Mouse (Mus musculus) frontal cortex, postnatal 36 days (tissue): ENCODE results near the gene Gpr135.
"Not testable (repeated sequence)": the region's sequence is repeated elsewhere in the genome, so short reads cannot be mapped to it uniquely, and the experiment has no call there.

Experiments
- DNase-seq, 2 experiments: peaks; one replicate each; pipeline ENCODE4 v3.0.0; 2022; ENCODE audit warnings: low spot score in 2 of 2

The Gpr135 gene

DNA sequence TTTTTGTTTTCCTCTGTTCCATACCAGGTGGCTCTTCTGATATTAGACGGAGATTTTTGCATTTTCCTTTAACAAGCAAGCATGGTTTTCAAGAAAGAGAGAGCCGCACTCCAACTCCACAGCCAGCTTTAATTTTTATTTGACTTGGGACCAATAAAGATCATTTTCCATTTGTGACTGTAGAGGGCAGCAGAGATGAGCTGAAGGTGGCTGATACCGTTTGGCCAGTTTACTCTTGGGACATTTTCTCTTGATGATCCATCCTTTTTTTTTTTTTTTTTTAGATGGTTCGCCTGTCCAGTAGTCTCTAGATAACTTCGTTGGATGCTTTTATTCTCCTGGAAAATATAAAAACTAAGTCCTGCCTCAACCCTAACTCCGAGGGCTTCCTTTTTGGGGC is 17.6 kb downstream of the Gpr135 start:
- no peak for DNase-seq

DNA sequence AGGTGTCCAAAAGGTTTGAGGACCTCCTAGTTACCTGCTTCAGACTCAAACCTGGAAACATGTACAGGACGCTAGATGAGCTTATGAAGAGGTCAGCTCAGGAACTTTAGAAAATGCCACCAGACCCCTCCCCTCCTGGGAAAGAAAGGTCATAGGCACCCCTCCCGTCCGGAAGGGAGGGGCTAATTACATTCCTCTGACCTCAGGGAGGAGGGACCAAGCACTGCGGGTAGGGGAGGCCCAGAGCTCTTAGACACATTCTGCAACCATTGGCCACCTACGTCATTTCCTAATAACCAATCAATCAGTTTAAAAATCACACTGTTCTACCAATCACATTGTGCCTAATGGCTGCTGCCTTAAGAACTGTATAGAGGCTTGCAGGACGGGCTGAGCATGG is 18.4 kb downstream of the Gpr135 start:
- DNase-seq, result no peak

DNA sequence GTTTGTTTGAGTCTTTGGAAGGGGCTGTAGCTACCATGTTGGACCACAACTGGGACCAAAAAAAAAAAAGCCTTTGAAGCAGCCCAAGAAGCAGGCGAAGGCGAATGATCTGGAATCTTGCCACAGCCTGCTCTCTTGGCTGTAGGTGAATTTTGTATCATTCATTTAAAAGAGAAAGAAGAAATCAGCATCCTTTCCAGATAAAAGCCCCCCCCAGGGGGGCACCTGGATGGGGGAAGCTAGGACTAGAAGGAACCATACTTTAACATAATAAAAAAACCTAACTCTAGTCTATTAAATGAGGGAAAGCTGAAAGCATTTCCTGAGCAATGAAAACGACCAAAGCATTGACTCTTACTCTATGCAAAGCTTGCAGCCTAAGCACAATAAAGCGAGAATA is 20.1 kb downstream of the Gpr135 start:
- no peak for DNase-seq

DNA sequence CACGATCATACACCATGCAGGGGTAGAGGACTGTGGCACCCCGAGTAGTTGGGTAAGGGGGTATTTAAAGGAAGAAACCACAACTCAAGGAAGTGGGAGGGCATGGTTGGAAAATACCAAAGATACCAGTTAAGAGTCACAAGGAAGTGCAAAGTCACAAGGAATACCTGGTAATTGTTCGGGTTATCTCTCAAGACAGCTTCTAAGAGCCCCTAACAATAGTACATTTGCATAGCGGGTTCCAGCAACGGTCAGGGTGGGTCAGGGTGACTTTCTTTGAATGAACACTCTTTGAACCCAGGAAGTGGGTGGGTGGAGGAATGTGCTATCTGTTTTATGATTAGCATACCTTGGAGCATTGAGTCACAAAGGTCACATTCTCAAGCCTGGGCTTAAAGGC is 20.8 kb downstream of the Gpr135 start:
- DNase-seq, result not testable (repeated sequence)

DNA sequence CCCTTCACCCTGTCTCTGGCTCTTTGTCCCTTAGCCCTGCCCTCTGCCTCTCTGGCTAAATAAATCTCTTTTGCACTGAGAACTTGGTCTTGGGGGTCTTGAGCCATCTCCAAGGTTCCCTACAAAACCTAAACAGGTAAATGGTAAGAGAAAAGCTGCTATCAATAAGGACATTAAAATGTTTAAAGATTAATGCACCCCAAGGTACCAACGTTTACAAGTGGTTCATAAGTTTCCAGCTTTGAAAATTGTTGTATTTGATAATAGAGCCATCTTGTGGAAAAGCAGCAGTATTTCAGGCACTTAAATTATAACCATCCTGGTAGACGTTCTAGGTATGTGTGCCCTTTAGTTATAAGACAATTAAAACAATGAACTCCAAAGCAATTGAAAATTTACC is 23.4 kb downstream of the Gpr135 start:
- no peak for DNase-seq

DNA sequence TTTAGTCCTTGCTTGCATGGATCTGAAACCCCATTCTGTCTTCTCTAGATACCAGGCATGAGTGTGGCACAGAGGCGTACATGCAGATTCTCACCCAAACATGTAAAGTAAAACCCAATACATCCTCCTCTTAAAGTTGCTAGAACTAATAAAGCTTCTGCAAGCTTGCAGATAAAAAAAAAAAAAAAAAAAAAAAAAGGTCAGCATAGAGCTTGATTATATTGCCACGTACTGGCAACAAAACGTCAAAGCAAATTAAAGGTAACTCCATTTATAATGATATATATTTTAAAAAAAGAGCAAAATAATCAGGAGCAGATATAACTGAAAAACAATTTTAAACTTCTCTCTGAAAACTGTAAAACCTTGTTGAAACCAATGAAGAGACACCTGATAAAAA is 29.7 kb downstream of the Gpr135 start:
- DNase-seq, result no peak

DNA sequence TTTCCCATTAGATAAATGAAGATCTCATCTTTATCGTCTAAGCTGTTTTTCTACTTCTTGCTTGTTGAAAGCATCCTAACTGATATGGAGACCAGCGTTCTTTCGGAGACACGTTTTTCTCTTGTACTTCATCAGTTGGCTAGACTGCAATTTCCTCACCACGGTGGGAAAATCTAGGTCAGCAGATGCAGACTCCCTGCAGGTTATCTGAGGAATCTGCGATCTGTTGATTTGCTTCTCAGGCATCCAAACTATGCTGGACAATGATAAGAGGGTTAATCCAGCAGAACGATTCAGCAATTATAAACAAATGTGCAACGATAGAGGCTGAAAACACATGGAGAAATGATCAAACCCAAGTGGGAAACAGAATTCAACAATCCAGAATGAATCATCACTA is 31.4 kb downstream of the Gpr135 start:
- DNase-seq, result no peak

DNA sequence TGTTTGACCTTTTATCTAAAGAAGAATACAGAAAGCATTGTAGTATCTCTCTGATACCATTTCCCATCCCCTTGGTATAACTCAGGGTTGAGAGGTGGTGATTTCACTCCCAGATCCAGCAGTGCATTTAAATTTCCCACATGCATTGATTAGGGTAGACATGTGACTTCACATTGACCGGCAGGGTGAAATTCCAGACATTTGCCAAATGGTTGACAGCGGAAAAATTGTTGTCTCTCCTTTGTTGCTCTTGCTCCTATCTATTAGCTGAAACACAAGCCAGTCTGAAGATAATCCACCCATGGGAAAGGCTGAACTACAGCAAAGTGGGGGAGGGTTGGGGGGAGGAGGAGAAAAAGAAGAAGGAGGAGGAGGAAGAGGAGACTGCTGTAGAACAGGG is 32.1 kb downstream of the Gpr135 start:
- no peak for DNase-seq

DNA sequence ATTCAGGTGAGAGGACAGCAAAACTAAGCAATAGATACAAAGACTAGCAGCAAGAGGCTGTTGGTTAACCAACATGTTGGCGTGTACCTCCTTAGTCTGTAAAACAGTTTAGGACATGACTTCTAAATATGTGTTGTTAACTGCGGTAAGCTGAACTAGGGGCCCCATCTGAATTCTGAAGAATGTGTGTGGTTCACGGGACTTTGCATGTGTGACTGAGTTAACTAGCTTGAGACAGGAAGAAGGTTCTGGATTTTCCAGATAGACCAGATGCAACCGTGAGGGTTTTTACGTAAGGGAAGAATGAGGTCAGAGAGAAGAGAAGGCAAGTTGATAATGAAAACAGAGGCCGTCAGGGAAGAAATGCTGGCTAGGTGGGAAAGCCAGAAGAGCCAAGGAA is 33.9 kb downstream of the Gpr135 start:
- no peak for DNase-seq

DNA sequence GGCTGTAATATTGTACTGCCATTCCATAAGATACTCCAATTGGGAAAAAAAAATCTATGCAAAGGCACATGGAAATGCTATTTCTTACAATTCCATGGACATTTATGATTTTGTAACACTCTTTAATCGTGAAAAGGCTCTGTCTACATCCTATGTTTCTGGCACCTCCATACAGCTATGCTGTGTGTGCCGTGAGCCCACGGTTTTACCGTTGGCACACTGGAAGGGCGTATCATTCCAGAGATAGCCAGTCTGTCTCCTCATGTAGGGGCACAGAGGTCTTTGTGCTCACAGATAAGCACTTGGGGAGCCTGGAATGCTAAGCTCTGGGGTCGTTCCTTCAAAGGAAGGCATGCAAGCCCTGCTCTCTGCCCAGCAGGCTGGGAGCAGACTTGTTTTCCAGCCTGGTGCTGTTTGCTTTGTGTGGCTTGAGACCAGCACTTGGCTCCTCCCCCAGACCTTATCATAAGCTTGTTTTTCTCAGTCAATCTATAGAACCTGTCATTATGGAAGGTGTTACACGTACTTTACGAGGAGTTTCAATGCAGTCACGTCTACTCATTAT is 34.7 kb downstream of the Gpr135 start:
- no peak for DNase-seq

DNA sequence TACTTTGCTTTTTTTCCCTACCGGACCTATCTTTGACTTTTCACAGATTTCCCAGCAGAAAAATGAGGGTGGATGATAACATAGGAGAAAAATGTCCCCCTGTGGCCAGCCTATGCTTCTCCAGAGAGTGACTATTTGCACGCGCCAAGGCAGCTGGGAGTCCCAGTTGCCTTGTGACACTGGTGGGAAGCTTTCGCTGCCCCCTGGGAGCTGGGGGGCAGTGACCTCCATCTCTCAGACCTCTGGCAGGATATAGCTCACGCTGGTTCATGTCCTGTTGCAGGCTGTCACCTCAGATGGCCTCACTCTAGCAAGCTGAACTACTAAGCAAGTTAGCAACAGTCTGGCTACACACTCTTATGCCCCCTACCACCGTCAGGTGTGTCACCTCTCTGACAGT is 39.1 kb downstream of the Gpr135 start:
- no peak for DNase-seq

DNA sequence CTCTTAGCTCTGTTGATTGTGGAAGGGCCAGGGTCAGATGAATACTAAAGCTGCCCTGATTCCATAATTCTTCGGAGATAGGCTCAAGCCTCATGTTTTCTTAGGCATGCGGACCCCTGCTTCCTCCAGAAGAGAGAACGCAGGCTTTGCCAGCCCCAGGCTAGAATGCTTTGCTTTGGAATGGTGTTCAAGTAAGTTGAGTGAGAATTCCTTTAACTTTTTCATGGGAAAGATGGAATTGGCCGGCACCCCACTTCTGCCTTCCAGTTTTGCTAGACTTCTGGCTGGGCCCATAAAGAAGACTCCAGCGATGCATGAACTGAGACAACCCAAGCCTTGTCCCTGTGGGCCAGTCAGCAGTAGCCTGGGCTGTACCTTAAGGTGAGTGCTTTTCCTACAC is 39.8 kb downstream of the Gpr135 start:
- no peak for DNase-seq

DNA sequence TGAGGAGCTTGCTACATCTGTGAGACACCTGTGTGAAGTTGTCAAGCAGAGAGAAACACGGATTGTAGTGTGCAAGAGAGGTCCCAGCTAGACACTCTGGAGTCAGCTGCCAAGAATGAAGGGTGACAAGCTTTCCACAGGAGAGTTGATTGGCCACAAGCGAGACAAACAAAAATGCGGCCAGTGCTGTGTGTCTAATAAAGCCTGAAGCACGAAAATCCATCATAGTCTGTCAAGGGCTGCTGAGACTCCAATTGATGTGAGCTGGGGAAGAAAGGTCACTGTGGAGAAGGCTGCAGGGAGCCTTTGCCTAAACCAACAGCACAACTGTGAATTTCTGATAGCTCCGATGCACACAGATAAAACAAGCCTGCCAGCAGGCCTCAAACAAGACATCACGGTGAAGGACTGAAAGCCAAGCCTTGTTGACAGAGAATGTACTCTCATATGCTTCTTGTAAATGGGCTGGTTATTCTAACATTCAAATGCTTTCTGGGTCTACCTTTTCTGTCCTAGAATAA is 45.6 kb downstream of the Gpr135 start:
- DNase-seq, result no peak

DNA sequence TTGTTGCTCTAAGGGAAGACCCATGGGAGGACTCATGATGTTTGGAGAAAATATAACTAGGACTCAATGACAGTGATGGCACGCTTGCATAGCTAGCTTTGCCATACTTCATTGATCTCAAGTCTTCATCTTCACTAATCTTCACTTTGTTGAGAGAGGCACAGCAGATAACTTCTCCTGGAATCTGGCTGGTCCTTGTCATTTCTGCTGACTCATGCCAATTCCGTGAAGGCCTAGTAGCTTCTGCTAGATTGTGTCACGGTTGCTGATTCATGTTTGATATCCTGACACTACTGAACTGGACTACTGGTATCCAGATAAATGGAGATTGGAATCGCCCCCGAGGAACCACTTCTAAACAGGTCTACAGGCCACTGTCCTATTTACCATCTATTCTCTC is 47.4 kb downstream of the Gpr135 start:
- no peak for DNase-seq

DNA sequence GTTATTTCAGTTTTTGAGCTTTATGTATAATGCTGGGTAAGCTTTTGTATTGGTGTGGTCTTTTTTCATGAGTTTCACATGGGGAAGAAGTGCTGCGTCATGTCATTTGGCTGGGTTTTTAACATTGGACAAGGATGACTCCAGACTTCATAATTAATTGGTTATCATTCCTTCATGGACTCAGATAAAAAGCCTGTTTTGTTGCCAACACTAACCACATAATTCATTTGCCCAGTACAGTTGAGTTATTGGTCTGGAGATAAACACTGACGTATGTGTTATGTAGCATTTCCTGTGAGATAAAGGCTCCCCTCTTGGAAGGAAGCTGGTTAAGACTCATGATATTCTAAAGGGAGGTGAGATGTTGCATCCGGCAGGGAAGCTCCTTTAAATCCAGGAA is 48.1 kb downstream of the Gpr135 start:
- DNase-seq, result no peak

DNA sequence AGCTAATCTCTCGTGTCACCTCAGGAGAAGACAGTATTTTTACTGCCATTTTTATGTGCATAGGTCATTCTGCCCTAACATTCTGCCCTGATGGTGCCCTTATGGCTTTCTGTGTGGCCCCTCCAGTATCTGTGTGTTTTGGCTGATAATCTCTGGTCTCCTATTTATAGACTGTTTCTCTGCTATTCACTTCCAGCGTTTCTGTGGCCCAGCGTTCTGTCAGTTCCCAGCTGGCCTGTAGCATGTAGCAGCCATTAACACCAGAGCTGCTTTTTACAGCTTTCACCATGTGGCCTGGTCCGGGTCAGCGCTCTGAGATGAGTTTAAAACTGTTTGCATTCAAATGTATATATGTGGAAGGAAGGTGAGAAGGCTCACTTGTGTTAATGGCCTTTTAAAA is 49.4 kb downstream of the Gpr135 start:
- no peak for DNase-seq

DNA sequence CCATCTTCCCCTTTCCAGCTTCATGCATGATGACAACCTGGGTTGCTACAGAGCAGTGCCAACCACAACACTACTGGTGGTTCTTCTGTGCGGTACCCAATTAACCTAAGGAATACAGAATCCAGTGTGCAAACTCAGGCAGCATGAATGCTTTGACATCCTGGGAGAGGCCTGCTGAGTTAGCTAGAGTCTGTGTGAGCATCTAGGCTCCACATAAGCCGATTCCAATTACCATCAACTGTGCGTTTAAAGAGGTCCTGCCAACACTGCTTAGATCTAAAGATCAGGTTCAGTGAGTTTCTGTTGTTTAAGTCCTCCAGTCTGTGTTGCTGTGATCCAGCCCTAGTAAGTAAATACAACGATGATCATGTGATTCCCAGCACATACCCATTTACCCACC is 50.6 kb downstream of the Gpr135 start:
- no peak for DNase-seq
